Mouse (Mus musculus) embryonic stem cell, embryonic (primary cell): Measurements from ENCODE around the gene Tm9sf3.

Source experiments
- CTCF ChIA-PET, 4 experiments: fragments of 300-600 bp in 2 of 4; fragments of 350-600 bp in 2 of 4; sonication (Branson Sonifier 250); formaldehyde crosslinking; loops; one replicate each; lab custom pipeline; 2022; ENCODE audit warnings: inconsistent platforms in 2 of 4; lab: Charles Lee
- POLR2A ChIA-PET, 4 experiments: fragments of 300-600 bp in 2 of 4; fragments of 350-600 bp in 2 of 4; sonication (Branson Sonifier 250); formaldehyde crosslinking; loops; one replicate each; lab custom pipeline; 2022; ENCODE audit warnings: antibody characterized with exemption in 4 of 4, inconsistent platforms in 1 of 4; lab: Charles Lee

Tm9sf3 gene

DNA sequence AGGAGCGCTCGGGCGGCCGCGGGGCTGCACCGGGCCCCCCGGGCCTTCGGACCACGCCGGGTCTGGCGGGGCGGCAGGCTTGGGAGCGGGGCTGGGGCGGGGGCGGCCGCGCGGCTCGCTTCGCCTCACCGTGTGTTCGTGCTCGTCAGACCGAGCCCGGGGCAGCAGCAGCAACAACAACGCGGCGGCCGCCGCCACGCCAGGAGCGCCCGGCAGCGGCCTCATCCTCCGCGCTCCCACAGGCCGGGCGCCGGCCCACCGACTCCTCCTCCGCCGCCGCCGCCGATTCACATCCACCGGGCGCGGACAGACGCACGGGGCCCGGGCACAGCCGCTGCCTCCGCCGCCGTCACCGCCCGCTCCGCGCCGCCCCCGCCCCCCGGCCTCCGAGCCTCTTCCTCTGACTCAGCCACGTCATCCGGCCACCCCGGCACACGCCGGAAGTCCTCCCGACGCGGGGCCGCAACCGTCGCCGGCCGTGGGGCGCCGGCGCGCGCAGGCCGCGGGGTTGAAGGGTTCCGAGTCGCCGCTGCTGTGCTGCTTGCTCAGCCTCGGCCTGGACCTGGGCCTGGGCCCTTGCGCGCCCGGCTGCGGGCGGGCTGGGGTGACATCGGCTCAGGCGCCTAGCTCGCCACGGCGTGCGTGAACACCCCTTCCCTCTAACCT, at the start of gene Tm9sf3:
TSS of gene Tm9sf3 (minus strand) at position 368 of the 666 bp plus-strand sequence.
- ChIA-PET CTCF (interaction anchor here in 2 of 4 experiments (0.6 to 1.3 kb wide), 6 partner anchors 19 to 248 kb away, joined by 3 to 5 read pairs (median 3); no protein-coding TSS in a partner anchor), POLR2A (interaction anchor here in 3 of 4 experiments (0.5 to 2.2 kb wide), 11 partner anchors 14 to 538 kb away, joined by 3 to 13 read pairs (median 3); partner anchors contain the start of gene Arhgap19 (in 1 of the 3))

DNA sequence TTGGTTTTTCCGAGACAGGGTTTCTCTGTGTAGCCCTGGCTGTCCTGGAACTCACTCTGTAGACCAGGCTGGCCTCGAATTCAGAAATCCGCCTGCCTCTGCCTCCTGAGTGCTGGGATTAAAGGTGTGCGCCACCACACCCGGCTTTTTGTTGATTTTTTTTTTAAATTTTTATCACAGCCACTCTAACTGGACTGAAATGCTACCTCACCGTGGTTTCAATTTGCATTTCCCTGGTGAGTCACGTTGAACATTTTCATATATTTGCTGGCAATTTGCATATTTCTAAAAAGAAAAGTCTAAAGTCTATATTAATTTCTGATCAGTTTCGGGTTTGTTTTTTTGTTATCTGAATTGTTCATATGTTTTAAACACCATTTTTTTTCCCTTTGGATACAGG, 48.8 kb upstream of the Tm9sf3 start:
- ChIA-PET POLR2A (interaction anchor here in 1 of 4 experiments (0.7 kb wide), 1 partner anchor 294 kb away, joined by 3 read pairs; no protein-coding TSS in a partner anchor), CTCF (interaction anchor here in 2 of 4 experiments (0.6 to 1.0 kb wide), 3 partner anchors 42 to 317 kb away, joined by 3 to 5 read pairs (median 4); no protein-coding TSS in a partner anchor)

DNA sequence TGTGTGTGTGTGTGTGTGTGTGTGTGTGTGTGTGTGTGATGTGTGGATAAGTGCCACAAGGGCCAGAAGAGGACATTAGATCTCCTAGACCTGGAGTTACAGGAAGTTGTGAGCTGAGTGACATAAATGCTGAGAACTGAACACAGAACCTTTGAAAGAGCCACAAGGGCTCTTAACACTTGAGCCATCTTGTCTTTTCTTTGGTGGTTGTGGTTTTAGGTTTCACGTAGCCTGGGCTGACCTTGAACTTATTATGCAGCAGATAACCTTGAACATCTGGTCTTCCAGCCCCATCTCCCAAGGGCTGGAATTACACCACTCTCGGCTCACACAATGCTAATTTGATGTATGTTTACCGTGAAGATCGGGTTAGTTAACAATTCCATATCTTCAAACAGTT, 48.2 kb upstream of the Tm9sf3 start:
- POLR2A ChIA-PET: interaction anchor here in 1 of 4 experiments (0.7 kb wide), 1 partner anchor 137 kb away, joined by 4 read pairs; no protein-coding TSS in a partner anchor

DNA sequence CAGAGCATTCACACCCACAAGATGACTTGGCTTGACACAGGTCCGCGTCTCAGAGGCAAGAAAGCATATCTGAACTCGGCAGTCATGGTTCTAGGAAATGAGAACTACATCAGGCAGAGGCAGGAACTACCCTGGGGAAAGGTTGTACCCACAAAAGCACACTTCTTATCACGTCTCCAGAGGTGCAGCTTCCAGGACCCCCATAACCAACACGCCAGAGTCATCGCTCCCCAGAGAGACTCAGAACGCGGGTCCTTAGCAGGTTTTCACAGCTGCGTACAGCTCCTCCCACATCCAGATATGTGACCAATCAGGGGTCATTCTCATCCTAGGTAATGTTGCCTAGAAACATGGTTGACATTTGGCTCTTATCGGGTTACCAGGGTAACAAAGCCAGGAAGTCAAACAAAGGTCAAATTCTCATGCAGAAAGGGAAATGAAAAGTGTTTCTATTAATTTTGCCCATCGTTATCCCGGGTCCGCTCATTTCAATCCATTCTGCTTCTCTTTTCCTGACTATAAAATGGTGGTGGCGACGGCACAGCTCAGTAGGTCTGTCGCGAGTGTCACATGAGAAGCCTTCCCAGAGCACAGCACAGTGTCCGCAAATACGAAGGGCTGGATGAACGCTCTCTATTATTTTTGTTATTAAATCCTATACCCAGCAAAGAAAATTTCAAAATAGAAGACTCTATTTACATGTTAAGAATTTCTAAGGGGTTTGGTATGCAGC, 47.3 kb upstream of the Tm9sf3 start:
- POLR2A ChIA-PET: interaction anchor here in 1 of 4 experiments (0.7 to 1.5 kb wide), 3 partner anchors 39 to 180 kb away, joined by 3 to 5 read pairs (median 4); no protein-coding TSS in a partner anchor
- CTCF ChIA-PET: interaction anchor here in 2 of 4 experiments (0.9 to 1.1 kb wide), 2 partner anchors 9 to 225 kb away, joined by 4 to 6 read pairs; no protein-coding TSS in a partner anchor

More for the DNA sequence above, 48.2 kb upstream of the Tm9sf3 start:
- CTCF ChIA-PET: interaction anchor here in 1 of 4 experiments (0.6 kb wide), 2 partner anchors 41 to 318 kb away, joined by 4 to 5 read pairs; no protein-coding TSS in a partner anchor

DNA sequence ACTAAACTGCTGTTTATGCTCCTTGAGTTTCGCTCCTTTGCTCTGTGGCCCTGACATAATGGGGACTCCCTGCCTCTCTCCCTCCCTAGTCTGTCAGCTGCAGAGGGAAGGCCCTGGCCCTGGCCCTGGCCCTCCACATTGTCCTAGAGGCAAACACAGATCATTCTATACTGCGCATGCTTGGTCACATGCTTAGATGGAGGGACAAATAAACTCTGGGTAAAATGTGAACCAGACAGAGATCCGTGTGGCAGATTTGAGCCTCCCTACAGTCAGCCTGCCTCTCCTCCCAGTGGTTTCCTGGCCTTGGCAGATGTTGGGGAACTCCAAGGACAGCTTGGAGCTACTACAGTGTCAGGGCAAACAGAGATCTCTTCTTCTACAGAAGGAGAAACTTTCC, 40.1 kb upstream of the Tm9sf3 start:
- CTCF ChIA-PET: no interaction called here
- POLR2A ChIA-PET: no interaction called here

DNA sequence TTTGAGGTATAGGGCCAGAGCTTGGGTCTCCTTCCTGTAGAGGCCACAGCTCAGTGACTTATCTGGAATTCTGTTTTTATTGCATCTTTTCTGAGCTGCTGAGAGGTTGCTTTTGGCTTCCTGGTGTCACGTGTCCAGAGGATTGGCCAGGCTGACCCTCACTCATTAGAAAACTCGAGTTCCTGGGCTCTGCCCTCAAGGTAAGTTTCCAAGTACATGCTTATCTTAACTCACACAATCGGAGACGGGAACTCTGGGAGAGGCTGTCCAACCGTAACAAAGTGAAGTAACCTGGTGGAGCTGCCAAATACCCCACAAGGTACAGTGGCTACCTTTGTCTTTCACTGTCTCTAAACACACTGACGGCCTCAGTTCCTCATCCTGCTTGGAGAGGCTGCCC, 39.6 kb upstream of the Tm9sf3 start:
- POLR2A ChIA-PET: no interaction called here
- CTCF ChIA-PET: interaction anchor here in 1 of 4 experiments (0.6 kb wide), 1 partner anchor 14 kb away, joined by 3 read pairs; no protein-coding TSS in a partner anchor

DNA sequence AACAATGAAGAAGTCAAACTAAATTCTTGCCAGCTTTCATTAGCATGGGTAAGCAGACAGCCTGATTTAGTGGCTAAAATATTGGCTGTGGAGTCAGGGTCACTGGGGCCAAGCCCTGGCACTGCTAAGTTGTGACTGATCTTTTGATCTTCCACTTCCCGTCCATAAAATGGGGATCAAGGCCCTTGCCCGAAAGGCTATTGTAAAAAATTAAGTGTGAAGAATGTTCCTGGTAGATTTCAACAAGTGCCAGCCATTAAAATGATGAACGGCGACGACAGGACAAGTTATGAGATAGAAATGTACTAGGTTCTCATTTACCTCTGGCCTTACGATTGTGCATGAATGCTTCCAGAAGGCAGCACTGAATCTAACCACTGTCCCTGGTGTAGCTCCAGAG, 38.1 kb upstream of the Tm9sf3 start:
- ChIA-PET CTCF (interaction anchor here in 1 of 4 experiments (1.6 kb wide), 1 partner anchor 10 kb away, joined by 4 read pairs; no protein-coding TSS in a partner anchor), POLR2A (no interaction called here)

DNA sequence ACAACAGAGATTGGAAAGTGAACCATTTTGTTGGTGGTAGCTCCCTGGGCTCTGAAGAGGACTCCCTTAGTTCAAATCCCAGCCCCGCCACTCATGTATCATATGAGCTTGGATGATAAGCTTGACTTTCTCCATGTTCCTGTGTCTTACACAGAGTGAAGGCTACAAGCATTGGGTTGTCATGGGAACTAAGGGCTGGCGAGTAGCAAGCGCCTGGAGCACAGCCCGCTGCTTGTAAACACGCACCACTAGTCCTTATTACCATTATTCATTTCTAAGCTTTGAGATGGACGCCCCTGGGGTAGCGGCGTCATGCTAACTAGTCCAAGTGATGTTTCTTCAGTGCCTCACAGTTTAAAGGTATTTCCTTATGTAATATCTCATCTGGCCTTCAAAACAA, 35.6 kb upstream of the Tm9sf3 start:
- ChIA-PET CTCF (interaction anchor here in 2 of 4 experiments (0.7 to 0.9 kb wide), 3 partner anchors 9 to 19 kb away, joined by 3 to 5 read pairs (median 3); no protein-coding TSS in a partner anchor), POLR2A (no interaction called here)

DNA sequence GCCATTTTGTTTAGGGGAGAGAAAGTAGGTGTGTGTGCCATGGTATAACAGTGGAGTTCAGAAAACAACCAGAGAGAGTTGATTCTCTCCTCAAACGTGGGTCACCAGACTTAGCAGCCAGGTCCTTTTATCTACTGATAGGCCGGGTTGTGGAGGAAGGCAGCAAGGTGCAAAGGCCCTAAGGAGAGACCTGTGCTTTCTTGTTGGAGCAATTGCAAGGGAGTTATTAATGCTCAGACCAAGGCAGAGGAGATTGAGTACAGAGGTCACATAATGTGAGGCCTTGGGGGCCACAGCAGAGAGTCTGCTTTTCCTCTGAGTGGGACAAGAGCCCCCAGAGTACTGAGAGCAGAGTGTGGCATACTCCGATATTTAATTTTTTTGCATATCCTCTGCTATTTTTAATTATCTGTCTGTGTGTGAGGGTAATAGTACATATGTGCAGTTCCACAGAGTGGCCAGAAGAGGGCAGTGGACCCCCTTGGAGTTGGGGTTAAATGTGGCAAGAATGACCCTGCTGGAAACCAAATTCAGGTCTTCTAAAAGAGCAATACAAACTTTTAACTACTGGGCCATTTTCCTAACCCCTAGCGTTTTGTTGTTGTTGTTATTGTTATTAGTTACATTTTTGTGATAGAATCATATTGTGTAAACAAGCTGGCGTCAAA, 27.3 kb upstream of the Tm9sf3 start:
- POLR2A ChIA-PET: no interaction called here
- CTCF ChIA-PET: interaction anchor here in 3 of 4 experiments (0.6 to 1.0 kb wide), 5 partner anchors 10 to 473 kb away, joined by 3 to 7 read pairs (median 4); no protein-coding TSS in a partner anchor

DNA sequence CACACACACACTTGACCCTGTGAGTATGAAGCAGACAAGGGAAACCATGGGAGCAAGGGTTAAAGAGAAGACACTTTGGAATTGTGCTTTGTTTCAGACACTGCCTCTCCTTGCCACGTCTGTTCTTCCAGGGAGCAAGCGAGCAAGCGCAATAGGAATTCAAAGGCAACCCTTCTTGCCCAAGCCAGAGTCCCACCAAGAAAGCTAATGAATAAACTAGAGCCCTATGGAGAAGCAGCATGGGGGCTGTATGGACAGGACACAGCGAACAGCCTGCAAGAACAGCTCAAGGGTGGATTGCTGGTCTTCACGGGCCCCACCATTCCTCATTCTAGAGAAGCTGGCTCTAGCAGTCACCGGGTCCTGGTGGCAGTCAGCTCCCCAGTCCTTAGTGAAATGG, 24.8 kb upstream of the Tm9sf3 start:
- ChIA-PET CTCF (interaction anchor here in 2 of 4 experiments (0.6 to 0.9 kb wide), 3 partner anchors 29 to 52 kb away, joined by 3 to 4 read pairs (median 3); no protein-coding TSS in a partner anchor), POLR2A (interaction anchor here in 1 of 4 experiments (0.7 kb wide), 1 partner anchor 32 kb away, joined by 4 read pairs; no protein-coding TSS in a partner anchor)

DNA sequence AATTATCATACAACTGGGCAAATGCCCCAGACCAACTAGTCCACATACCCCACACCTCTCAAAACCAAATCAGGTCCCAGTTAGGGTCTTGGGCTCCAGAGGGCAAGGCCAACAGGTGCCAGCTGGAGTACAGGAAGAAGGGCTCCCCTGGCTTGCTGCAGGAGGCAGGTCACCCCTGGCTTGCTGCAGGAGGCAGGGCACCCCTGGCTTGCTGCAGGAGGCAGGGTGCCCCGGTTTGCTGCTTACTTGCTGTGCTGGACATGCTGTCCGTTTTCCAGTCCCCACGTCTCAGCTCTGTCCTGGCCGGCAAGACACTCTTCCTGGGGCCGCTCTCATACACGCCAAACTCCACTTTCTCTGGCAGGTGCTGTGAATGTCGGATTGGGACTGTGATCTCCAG, 23.4 kb upstream of the Tm9sf3 start:
- ChIA-PET POLR2A (no interaction called here), CTCF (no interaction called here)

DNA sequence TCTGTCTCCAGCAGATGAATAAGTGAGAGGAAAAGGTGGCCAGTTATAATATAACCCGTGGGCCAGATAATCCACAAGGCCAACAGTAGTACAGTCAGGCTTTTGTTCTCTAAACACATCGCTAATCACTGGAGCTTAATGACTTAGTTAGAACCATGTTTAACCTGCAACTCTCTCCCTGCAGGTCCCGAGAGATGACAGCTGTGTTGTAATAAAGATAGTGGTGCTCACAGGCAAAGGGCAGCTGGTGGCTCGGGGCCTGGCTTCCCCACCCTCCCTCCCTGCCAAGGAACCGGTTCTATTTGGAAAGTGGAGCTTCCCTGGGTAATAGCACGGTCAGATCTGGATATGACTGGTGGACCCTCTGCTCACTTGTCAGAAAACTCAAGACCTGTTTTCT, 20.7 kb upstream of the Tm9sf3 start:
- ChIA-PET CTCF (interaction anchor here in 2 of 4 experiments (0.5 to 1.0 kb wide), 2 partner anchors 198 to 1331 kb away, joined by 3 to 4 read pairs; partner anchors contain the start of gene Lcor (in 1 of the 2)), POLR2A (interaction anchor here in 1 of 4 experiments (1.2 kb wide), 1 partner anchor 210 kb away, joined by 3 read pairs; no protein-coding TSS in a partner anchor)

DNA sequence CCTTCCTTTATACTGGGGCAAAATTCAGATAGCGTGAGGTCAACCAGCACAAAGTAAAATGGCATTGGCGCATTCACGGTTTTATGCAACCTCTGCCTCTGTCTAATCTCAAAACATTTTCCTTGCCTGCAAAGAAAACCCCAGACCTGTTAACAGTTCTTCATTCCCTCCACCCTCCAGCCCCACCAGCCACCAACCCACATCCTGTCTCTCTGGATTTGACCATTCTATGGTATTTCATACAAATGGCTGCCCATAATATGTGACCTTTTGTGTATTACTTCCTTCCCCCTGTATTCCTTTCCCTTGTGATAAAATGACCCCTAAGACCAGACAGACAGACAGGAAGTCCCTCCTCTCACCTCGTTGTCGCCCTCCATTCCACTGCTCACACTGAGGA, 18.9 kb upstream of the Tm9sf3 start:
- ChIA-PET POLR2A (no interaction called here), CTCF (interaction anchor here in 2 of 4 experiments (0.5 to 0.7 kb wide), 2 partner anchors 498 to 871 kb away, joined by 3 to 4 read pairs; no protein-coding TSS in a partner anchor)

DNA sequence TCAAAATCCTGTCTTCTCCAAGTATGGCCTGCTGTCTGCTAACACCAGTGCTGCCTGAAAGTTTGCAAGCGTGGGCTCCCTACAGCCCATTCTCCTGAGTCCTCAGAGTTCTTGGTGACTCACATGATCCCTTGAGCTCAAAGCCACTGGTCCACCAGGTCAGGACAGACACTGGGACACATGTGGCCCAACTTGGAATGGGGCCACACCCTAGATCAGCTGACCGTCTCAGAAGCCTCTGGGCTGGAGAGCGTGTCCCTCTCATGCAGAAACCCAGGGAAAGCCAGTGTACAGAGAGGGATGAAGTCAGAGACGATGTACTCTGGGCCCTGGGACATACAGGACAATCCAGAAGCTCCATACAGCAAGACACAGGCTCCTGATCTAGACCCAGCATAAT, 18.4 kb upstream of the Tm9sf3 start:
- CTCF ChIA-PET: interaction anchor here in 1 of 4 experiments (0.6 kb wide), 1 partner anchor 174 kb away, joined by 3 read pairs; no protein-coding TSS in a partner anchor

DNA sequence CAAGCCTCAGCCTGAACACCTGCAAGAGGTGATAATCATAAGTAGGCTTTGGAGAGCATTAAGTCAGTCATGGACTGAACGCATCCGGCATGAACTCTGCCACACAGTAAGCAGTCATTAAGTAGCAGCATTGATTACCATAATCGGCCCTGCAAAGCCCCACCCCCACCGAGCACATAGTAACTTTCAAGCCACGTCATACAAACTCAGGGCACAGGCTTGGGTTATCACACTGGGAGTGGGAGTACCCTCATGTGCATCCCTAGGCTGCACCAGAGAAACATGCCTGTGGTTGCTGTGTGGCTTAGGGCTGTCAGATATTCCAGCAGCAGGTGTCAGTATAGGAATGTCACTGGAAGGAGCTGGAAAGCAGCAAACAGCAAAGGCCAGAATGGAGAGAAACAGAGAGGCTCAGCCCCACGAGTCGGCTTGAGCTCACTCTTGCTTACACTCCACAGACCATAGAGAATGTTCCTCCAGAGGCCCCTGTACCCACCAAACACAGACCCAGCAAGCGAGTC, 16.0 kb upstream of the Tm9sf3 start:
- ChIA-PET CTCF (interaction anchor here in 1 of 4 experiments (0.9 kb wide), 1 partner anchor 35 kb away, joined by 3 read pairs; no protein-coding TSS in a partner anchor), POLR2A (interaction anchor here in 1 of 4 experiments (0.7 kb wide), 1 partner anchor 453 kb away, joined by 3 read pairs; no protein-coding TSS in a partner anchor)

More for the DNA sequence above, 18.4 kb upstream of the Tm9sf3 start:
- POLR2A ChIA-PET: no interaction called here

DNA sequence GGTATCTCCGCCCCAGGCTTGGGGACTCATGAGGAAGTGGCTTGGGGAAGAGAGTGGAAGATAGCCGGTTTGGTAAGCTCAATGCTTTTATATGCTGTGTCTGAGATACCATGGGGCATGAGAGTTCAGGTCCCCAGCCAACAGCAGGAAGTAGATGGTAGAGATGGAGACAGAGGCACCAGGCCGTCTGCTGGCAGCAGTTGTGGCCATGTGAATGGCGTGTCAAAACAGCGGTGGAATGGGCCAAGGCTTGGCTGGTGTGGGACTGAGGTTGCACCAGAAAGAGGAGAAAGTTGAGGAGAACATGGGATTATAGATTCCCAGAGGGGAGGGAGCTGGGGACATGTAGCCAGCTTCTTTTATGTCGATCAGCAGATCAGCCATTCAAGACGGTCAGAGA, 14.8 kb upstream of the Tm9sf3 start:
- CTCF ChIA-PET: interaction anchor here in 1 of 4 experiments (0.7 kb wide), 1 partner anchor 485 kb away, joined by 3 read pairs; no protein-coding TSS in a partner anchor
- POLR2A ChIA-PET: interaction anchor here in 1 of 4 experiments (0.6 kb wide), 1 partner anchor 17 kb away, joined by 3 read pairs; no protein-coding TSS in a partner anchor

DNA sequence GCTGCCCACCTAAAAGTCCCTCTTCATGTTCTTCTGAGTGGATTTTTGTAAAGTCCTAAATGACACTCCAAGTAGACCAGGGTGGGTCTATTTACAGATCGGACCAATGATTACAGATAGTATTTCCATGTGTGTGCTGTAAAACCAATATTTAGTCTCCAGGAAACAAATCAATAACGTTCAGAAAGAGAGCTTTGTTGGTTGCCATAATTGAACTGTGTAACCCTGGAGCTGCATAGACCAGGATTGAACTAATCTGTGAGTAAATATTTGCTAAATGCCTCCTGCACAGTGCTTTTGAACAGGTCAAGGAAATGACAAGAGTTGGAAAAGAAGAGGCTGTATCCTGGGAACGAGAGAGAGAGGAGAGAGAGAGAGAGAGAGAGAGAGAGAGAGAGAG, 11.8 kb upstream of the Tm9sf3 start:
- ChIA-PET CTCF (no interaction called here), POLR2A (interaction anchor here in 1 of 4 experiments (0.7 kb wide), 1 partner anchor 14 kb away, joined by 3 read pairs; no protein-coding TSS in a partner anchor)
